ENCODE assay signal across 10 mouse cellular contexts in the genomic region with DNA sequence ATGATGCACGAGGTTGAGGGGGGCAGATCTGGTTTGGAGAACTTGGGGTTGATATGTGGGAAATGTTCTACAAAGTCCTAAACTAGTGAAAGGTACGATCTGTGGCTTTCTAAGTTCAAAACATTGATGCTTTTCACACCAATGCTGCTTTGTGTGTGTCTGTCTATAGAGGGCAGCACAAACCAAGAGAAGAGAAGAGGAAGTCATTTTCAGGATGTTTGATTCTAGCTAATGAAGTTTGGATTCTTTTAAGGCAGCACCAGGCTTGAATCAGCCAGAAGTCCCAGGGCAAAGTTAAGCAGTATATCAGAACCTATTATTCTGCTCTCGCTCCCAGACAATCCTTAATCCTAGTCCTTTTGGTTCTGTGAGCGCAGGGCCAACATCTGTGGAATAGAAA. TPM values are rescaled to one million over a fixed set of nuclear protein-coding genes. Genes with fewer than 3 reads are reported as not detected.
DNase-seq lines count a peak whose midpoint lies in the region; ATAC-seq and TF ChIP-seq lines count a peak whose summit lies in the region.
"Had no signal": no experiment of that assay in that cellular context is flagged by ENCODE, and none has a peak within 500 bp of the region (broad histone marks: within the 10 kb centered on the region; RNA-seq: fewer than 3 reads in every experiment).

No protein-coding gene starts in this region.

- no peaks in the 10 kb centered on the region for H3K4me1 ChIP-seq in hindbrain, embryonic 14.5 days (replicated peaks; ENCODE audit: control insufficient read depth, insufficient read depth, low read length)
- H3K4me1 ChIP-seq in hindbrain, embryonic 13.5 days (replicated peaks): no peaks in the 10 kb centered on the region
- peaks cover 7% of the 10 kb centered on the region; the same call in 1 of the 2 replicates for H3K4me1 ChIP-seq in thymus, adult 2 months (replicated peaks; ENCODE audit: control insufficient read depth, insufficient read depth, low read length)
- H3K4me1 ChIP-seq in cortical plate, adult 2 months (ENCODE audit: control insufficient read depth, insufficient read depth, low read length): no peaks in the 10 kb centered on the region
- no peaks in the 10 kb centered on the region for H3K4me1 ChIP-seq in forebrain, embryonic 15.5 days
- H3K4me1 ChIP-seq in neural tube, embryonic 15.5 days: no peaks in the 10 kb centered on the region
- H3K4me1 ChIP-seq: stomach, embryonic 15.5 days had no signal

- H3K4me2 ChIP-seq in hindbrain, embryonic 14.5 days (replicated peaks): no peak overlapping the region
- H3K4me2 ChIP-seq in hindbrain, embryonic 13.5 days: no peak overlapping the region
- no peak overlapping the region for H3K4me2 ChIP-seq in forebrain, embryonic 15.5 days (replicated peaks)
- no peak overlapping the region for H3K4me2 ChIP-seq in neural tube, embryonic 15.5 days
- H3K4me2 ChIP-seq: stomach, embryonic 15.5 days had no signal

- 47% methylated on average over 4 of the region's 4 CpGs for WGBS in hindbrain, embryonic 14.5 days
- WGBS in hindbrain, embryonic 13.5 days: 54% methylated on average over 4 of the region's 4 CpGs
- 33% methylated on average over 4 of the region's 4 CpGs for WGBS in thymus, adult 2 months
- 39% methylated on average over 4 of the region's 4 CpGs for WGBS in forebrain, embryonic 15.5 days
- 51% methylated on average over 4 of the region's 4 CpGs for WGBS in neural tube, embryonic 15.5 days

- H3K27me3 ChIP-seq in hindbrain, embryonic 14.5 days (ENCODE audit: control insufficient read depth, insufficient read depth, low read length): peaks cover 3% of the 10 kb centered on the region; the same call in 1 of the 2 replicates
- H3K27me3 ChIP-seq in hindbrain, embryonic 13.5 days: peaks cover 11% of the 10 kb centered on the region; the same call in 1 of the 2 replicates
- H3K27me3 ChIP-seq in thymus, adult 2 months (ENCODE audit: control insufficient read depth, insufficient read depth, low read length): no peaks in the 10 kb centered on the region
- H3K27me3 ChIP-seq in forebrain, embryonic 15.5 days: no peaks in the 10 kb centered on the region
- peaks cover 3% of the 10 kb centered on the region; the same call in 1 of the 2 replicates for H3K27me3 ChIP-seq in neural tube, embryonic 15.5 days (replicated peaks)
- H3K27me3 ChIP-seq: stomach, embryonic 15.5 days had no signal

- no peak overlapping the region for H3K9ac ChIP-seq in hindbrain, embryonic 14.5 days
- H3K9ac ChIP-seq in hindbrain, embryonic 13.5 days: no peak overlapping the region
- H3K9ac ChIP-seq in forebrain, embryonic 15.5 days (replicated peaks): no peak overlapping the region
- H3K9ac ChIP-seq in neural tube, embryonic 15.5 days (replicated peaks): no peak overlapping the region
- H3K9ac ChIP-seq: stomach, embryonic 15.5 days had no signal

- no peak for ATAC-seq in hindbrain, embryonic 14.5 days (ENCODE audit: low FRiP score)
- no peak for ATAC-seq in hindbrain, embryonic 13.5 days (ENCODE audit: low FRiP score)
- ATAC-seq in forebrain, embryonic 15.5 days (replicated peaks): no peak; the same call in 1 of the 2 replicates
- ATAC-seq in neural tube, embryonic 15.5 days (ENCODE audit: low FRiP score): no peak

- H3K4me3 ChIP-seq in hindbrain, embryonic 14.5 days (replicated peaks; ENCODE audit: low read length): no peak overlapping the region
- no peak overlapping the region for H3K4me3 ChIP-seq in hindbrain, embryonic 13.5 days
- H3K4me3 ChIP-seq in thymus, adult 2 months (ENCODE audit: control insufficient read depth, insufficient read depth, low read length): no peak overlapping the region
- H3K4me3 ChIP-seq in cortical plate, adult 2 months (ENCODE audit: insufficient read depth, low read length): no peak overlapping the region
- H3K4me3 ChIP-seq in forebrain, embryonic 15.5 days: no peak overlapping the region
- H3K4me3 ChIP-seq in neural tube, embryonic 15.5 days (replicated peaks): no peak overlapping the region
- H3K4me3 ChIP-seq: stomach, embryonic 15.5 days had no signal

- no peaks in the 10 kb centered on the region for H3K36me3 ChIP-seq in hindbrain, embryonic 14.5 days (replicated peaks; ENCODE audit: control insufficient read depth, insufficient read depth)
- no peaks in the 10 kb centered on the region for H3K36me3 ChIP-seq in hindbrain, embryonic 13.5 days
- no peaks in the 10 kb centered on the region for H3K36me3 ChIP-seq in thymus, adult 2 months (ENCODE audit: control insufficient read depth, insufficient read depth, low read length)
- H3K36me3 ChIP-seq in forebrain, embryonic 15.5 days: no peaks in the 10 kb centered on the region
- no peaks in the 10 kb centered on the region for H3K36me3 ChIP-seq in neural tube, embryonic 15.5 days
- H3K36me3 ChIP-seq: stomach, embryonic 15.5 days had no signal

- TF ChIP-seq POLR2A in thymus, adult 2 months (IDR thresholded peaks at IDR 0.05; ENCODE audit: control insufficient read depth, extremely low read depth, insufficient read depth, low read length, poor library complexity): no peak
- TF ChIP-seq POLR2A in cortical plate, adult 2 months (IDR thresholded peaks at IDR 0.05; ENCODE audit: extremely low read depth, insufficient read depth, low read length): no peak

- H3K27ac ChIP-seq in hindbrain, embryonic 14.5 days: no peak overlapping the region
- H3K27ac ChIP-seq in hindbrain, embryonic 13.5 days: no peak overlapping the region
- no peak overlapping the region for H3K27ac ChIP-seq in thymus, adult 2 months (ENCODE audit: control insufficient read depth, insufficient read depth, low read length)
- H3K27ac ChIP-seq in cortical plate, adult 2 months (ENCODE audit: insufficient read depth, low read length): no peak overlapping the region
- H3K27ac ChIP-seq in forebrain, embryonic 15.5 days (replicated peaks): no peak overlapping the region
- H3K27ac ChIP-seq in neural tube, embryonic 15.5 days (replicated peaks): no peak overlapping the region
- H3K27ac ChIP-seq: macrophage; stomach, embryonic 15.5 days had no signal

- H3K9me3 ChIP-seq in hindbrain, embryonic 14.5 days (ENCODE audit: control insufficient read depth, low read length): no peaks in the 10 kb centered on the region
- no peaks in the 10 kb centered on the region for H3K9me3 ChIP-seq in hindbrain, embryonic 13.5 days
- no peaks in the 10 kb centered on the region for H3K9me3 ChIP-seq in forebrain, embryonic 15.5 days
- no peaks in the 10 kb centered on the region for H3K9me3 ChIP-seq in neural tube, embryonic 15.5 days (replicated peaks)
- H3K9me3 ChIP-seq: stomach, embryonic 15.5 days had no signal

- TF ChIP-seq CTCF in thymus, adult 2 months (IDR thresholded peaks at IDR 0.05; ENCODE audit: borderline replicate concordance, control insufficient read depth, extremely low read depth, insufficient read depth, low read length, poor library complexity): no peak
- TF ChIP-seq CTCF in cortical plate, adult 2 months (IDR thresholded peaks at IDR 0.05; ENCODE audit: extremely low read depth, insufficient read depth, low read length): peak; percentile 7; the same call in 1 of the 2 replicates

- DNase-seq in hindbrain, embryonic 14.5 days (ENCODE audit: low spot score): peak; percentile 65
- DNase-seq in thymus, adult 2 months: peak; percentile 25
- DNase-seq in thymus, postnatal 25 days: no peak
- peak; percentile 58 for DNase-seq in retina, embryonic 14.5 days (ENCODE audit: low spot score)

RNA-seq across cellular contexts. Expression of a gene that starts 12.0 kb away (rescaled TPM):
- 71.9 and 81.9 TPM in 2 replicates for polyA plus RNA-seq in hindbrain, embryonic 14.5 days (2014; fragmentation: Nextera tagmentation; extraction: Ambion mirVana)
- polyA plus RNA-seq in hindbrain, embryonic 13.5 days (2015; fragmentation: Nextera tagmentation; extraction: Ambion mirVana): 84.5 and 85.5 TPM in 2 replicates
- 2.8 TPM in 2 replicates for polyA plus RNA-seq in thymus, adult 2 months (2012; rRNA removed)
- polyA plus RNA-seq in cortical plate, adult 2 months (2012; rRNA removed): 71.6 and 74.8 TPM in 2 replicates
- polyA plus RNA-seq in forebrain, embryonic 15.5 days (2015; fragmentation: Nextera tagmentation; extraction: Ambion mirVana): 71.0 and 73.6 TPM in 2 replicates
- 108 and 119 TPM in 2 replicates for polyA plus RNA-seq in neural tube, embryonic 15.5 days (2015; fragmentation: Nextera tagmentation; extraction: Ambion mirVana)

RNA-seq across cellular contexts. Expression of a gene that starts 21.4 kb away (rescaled TPM):
- polyA plus RNA-seq in hindbrain, embryonic 14.5 days (2014; fragmentation: Nextera tagmentation; extraction: Ambion mirVana): 38.5 and 40.4 TPM in 2 replicates
- 41.3 and 43.7 TPM in 2 replicates for polyA plus RNA-seq in hindbrain, embryonic 13.5 days (2015; fragmentation: Nextera tagmentation; extraction: Ambion mirVana)
- polyA plus RNA-seq in thymus, adult 2 months (2012; rRNA removed): 3.4 and 4.0 TPM in 2 replicates
- polyA plus RNA-seq in cortical plate, adult 2 months (2012; rRNA removed): 5.9 and 7.4 TPM in 2 replicates
- 30.2 and 33.2 TPM in 2 replicates for polyA plus RNA-seq in forebrain, embryonic 15.5 days (2015; fragmentation: Nextera tagmentation; extraction: Ambion mirVana)
- polyA plus RNA-seq in neural tube, embryonic 15.5 days (2015; fragmentation: Nextera tagmentation; extraction: Ambion mirVana): 45.2 and 49.7 TPM in 2 replicates

RNA-seq across cellular contexts. Expression of a gene that starts 26.6 kb away (rescaled TPM):
- 84.8 and 102 TPM in 2 replicates for polyA plus RNA-seq in hindbrain, embryonic 14.5 days (2014; fragmentation: Nextera tagmentation; extraction: Ambion mirVana)
- polyA plus RNA-seq in hindbrain, embryonic 13.5 days (2015; fragmentation: Nextera tagmentation; extraction: Ambion mirVana): 67.0 and 74.6 TPM in 2 replicates
- 3.8 and 5.8 TPM in 2 replicates for polyA plus RNA-seq in thymus, adult 2 months (2012; rRNA removed)
- 57.9 and 61.9 TPM in 2 replicates for polyA plus RNA-seq in cortical plate, adult 2 months (2012; rRNA removed)
- polyA plus RNA-seq in forebrain, embryonic 15.5 days (2015; fragmentation: Nextera tagmentation; extraction: Ambion mirVana): 77.1 and 80.7 TPM in 2 replicates
- polyA plus RNA-seq in neural tube, embryonic 15.5 days (2015; fragmentation: Nextera tagmentation; extraction: Ambion mirVana): 99.9 and 101 TPM in 2 replicates

RNA-seq across cellular contexts. Expression of a gene that starts 43.5 kb away (rescaled TPM):
- polyA plus RNA-seq in hindbrain, embryonic 14.5 days (2014; fragmentation: Nextera tagmentation; extraction: Ambion mirVana): 5.4 and 5.7 TPM in 2 replicates
- 6.2 and 7.6 TPM in 2 replicates for polyA plus RNA-seq in hindbrain, embryonic 13.5 days (2015; fragmentation: Nextera tagmentation; extraction: Ambion mirVana)
- 0.70 and 0.73 TPM in 2 replicates for polyA plus RNA-seq in thymus, adult 2 months (2012; rRNA removed)
- 13.8 and 15.5 TPM in 2 replicates for polyA plus RNA-seq in cortical plate, adult 2 months (2012; rRNA removed)
- polyA plus RNA-seq in forebrain, embryonic 15.5 days (2015; fragmentation: Nextera tagmentation; extraction: Ambion mirVana): 7.3 and 7.8 TPM in 2 replicates
- 4.7 and 5.4 TPM in 2 replicates for polyA plus RNA-seq in neural tube, embryonic 15.5 days (2015; fragmentation: Nextera tagmentation; extraction: Ambion mirVana)

Comparison
In these comparisons a context has a peak if more than half of its experiments do, and no peak if none do; other contexts are left out.
1. RNA of a gene that starts 12.0 kb away (polyA plus RNA-seq): 108 to 119 TPM in neural tube, embryonic 15.5 days, 84.5 to 85.5 TPM in hindbrain, embryonic 13.5 days, 71.0 to 73.6 TPM in forebrain, embryonic 15.5 days, 71.9 to 81.9 TPM in hindbrain, embryonic 14.5 days and 71.6 to 74.8 TPM in cortical plate, adult 2 months; 2.8 TPM in thymus, adult 2 months; every median in the first group is over 10 times any median in the second.